Mouse (Mus musculus) gastrocnemius, adult 8-10 months (tissue): ENCODE results near the gene Tmem132c. TPM values are rescaled to one million over a fixed set of nuclear protein-coding genes. Genes with fewer than 3 reads are reported as not detected.
A peak's percentile ranks its signal among the peaks of the same experiment; 100 is the strongest.

Source experiments
- DNase-seq, 2 experiments: peaks; one replicate each; pipeline ENCODE4 v3.0.0; 2022; ENCODE audit warnings: low spot score in 2 of 2
- total RNA-seq, 4 experiments: library from RNA; stranded (reverse); gene quantifications; 2 replicates each; pipeline ENCODE4 v1.2.4; 2022

The Tmem132c gene
- total RNA-seq = under 1 TPM in 3 of 4 experiments, not detected in 1; 0.10 to 0.22 (median 0.21) TPM

DNA sequence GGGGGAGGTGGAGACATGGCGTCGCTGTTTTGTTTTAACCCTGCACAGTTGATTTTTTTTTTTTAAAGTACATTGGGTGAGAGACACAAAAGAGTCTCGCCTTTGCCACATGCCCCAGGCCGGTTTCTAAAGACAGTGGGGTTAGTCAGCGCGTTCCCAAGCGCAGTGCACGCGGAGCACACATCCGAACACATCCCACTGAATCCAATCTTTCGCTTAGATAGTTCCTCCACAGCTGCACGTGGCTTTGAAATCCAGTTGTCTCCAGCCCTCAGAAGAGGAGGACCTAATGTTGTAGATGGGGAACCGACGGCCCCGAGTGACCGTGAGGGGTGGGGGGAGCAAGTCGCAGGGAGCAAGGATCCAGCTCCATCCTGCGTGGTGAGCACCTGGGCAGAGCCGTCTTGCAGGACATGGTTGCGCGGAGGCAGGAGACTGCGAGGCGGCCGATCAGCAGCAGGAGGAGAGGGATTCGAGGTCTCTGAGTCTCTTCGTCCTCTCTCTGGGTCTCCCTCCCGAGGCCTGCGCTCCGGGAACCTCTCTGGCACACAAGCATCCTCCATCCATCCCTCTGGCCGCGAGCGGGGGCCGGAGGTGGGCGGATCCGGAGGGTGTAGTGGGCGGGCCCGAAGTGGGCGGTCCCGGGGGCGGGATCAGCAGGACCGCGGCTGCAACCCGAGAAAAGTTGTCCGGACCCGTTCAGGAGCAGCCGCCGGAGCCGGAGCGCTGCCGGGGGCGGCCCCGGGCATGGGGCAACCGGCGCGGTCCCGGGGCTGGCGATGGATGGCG is at the start of gene Tmem132c:
Gene Tmem132c (plus strand): TSS at position 673 of the 789 bp plus-strand sequence.
- DNase-seq = peak; percentile 37 to 45

GRCm38 (mm10) chr5:127191881-127192280 is 49.7 kb upstream of the Tmem132c start:
- no peak for DNase-seq

GRCm38 (mm10) chr5:127198850-127199249 is 42.8 kb upstream of the Tmem132c start:
- DNase-seq = no peak

DNA sequence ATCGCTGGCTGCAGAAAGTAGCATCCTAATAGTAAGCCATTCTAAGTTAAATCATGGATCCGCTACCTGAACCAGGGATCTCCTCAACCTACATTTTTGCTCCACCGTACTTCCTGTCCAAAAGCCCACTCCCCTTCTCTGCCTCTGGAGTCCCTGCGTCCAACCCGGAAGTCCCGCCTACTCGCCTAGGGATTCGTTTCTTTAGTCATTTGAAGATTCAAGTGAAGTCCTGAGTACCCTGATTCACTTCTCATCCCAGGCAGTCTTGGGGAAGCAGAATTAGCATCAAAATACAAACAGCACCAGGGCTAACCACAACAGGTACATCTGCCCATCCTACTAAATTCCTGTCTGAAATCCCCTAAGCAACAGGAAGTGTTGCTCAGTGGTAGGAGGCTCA is 36.7 kb upstream of the Tmem132c start:
- no peak for DNase-seq

DNA sequence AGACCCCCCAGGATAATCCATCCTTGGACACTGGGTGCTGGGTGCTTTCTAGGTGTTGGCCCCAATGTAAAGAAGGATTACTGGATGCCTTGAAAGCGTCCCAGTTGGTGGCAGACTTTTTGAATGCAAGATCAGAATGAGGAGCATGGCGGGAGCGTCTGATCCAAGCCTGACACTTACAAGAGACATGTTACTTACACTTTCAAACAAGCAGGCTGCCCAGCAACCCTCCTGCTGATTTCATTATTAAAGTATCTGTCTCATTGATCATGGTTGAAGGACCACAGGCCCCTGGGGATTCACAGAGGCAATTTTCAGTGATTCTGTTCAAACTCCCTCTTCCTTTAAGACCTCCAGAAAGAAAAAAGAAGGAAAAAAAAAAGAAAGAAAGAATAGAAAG is 25.2 kb upstream of the Tmem132c start:
- no peak for DNase-seq

DNA sequence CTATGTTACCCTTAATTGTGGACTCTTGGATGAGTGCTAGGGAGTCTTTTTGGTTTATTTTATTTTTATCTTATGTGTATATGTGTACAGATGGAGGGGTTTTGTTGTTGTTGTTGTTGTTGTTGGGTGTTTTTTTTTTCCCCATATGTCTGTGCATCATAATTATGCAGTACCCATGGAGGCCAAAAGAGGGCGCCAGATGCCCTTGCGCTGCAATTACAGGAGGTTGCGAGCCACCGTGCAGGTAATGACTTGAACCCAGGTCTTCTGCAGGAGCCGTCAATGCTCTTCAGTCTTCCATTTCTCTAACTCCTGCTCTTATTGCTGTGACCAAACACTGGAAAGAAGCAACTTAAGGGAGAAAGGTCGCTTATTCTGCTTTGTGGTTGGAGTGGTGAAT is 23.9 kb upstream of the Tmem132c start:
- no peak for DNase-seq

DNA sequence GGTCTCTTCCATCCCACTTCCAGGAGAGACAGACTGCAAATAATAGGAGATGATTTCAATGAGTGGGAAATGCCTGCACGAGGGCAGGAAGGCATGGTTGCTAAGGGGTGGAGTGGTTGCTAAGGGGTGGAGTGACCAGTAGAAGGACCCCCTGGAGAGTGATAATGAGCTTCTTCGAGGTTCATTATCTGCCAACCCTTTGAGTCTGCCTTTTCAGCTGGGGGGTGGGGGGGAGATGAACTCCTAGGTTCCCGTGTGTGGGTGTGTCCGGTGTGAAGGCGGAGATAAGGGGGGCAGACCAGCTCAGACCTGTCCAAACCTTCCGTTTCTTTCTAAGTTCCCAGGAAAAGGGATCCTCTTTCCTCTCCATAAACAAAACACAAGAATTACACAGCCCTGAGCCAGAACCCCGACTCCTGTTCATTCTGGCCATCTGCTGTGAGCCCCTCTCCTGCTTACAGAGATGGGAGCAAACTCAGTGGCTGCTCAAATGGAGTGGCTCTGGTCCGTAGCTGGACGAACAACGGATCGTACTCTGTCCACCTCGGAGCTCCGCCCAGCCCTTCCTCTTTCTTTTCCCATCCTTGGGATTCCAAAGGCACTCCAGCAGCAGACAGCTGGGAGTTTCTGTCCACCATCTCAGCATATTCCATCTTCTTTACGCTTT is 13.5 kb upstream of the Tmem132c start:
- no peak for DNase-seq

DNA sequence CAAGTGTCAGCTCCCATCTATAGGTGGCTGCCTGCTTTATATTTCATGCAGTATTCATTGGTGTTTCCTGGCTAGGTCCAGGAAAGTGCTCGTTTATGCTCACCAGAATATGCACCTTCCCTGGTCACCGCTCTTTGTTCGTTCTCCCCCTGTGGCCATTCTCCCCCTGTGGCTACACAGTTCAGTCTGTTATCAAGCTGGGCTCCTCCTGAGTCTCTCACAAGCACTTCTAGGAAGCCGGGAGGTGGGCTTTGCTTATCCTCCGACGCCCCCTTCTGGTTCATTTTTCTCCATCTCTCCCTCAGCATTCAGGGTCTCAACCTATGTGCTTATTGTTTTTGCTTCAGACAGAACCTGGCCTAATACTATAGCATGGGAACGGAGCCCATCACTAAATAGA is 6.9 kb upstream of the Tmem132c start:
- DNase-seq = no peak

DNA sequence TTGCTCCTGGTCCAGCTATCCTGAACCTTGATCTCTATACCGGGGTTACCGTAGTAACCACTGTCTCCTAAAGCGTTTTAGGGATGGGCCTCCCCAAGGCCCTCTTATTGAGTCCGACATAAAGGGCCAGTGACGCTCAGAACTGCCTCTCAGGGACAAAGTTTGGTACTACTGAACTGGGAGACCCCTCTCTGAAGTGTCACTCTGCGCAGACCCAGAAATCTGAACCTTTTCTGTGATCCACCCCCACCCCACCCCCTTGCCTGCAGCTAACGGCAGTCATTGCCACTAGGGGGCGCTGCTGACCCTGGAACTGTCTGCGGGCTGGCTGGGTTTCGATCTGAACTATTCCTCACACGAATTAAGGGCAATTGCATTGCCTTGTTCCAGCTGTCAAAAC is 6.4 kb upstream of the Tmem132c start:
- DNase-seq = peak; percentile 15 to 37

DNA sequence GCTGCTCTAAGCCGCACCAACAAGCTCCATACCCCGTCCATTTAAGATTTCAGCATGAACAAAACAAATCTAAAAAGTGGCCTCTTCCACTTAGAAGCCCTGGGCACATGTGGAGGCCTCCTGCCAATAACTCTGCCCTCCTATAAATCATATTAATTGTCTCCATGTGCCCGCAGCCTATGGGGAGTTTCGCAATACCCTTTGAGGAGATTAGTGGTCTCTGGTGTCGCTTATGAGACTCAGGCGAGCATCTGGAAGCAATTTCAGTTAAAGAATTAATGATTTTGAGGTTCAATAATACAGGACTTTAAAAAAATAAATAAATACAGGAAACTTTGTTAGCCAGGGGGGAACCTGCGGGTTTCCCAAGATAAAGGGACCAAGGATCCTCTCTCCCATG is 1.9 kb upstream of the Tmem132c start:
- DNase-seq = no peak

- DNase-seq = no peak
Measured at GRCm38 (mm10) chr5:127240646-127241045, 962 bp upstream of the Tmem132c start.

DNA sequence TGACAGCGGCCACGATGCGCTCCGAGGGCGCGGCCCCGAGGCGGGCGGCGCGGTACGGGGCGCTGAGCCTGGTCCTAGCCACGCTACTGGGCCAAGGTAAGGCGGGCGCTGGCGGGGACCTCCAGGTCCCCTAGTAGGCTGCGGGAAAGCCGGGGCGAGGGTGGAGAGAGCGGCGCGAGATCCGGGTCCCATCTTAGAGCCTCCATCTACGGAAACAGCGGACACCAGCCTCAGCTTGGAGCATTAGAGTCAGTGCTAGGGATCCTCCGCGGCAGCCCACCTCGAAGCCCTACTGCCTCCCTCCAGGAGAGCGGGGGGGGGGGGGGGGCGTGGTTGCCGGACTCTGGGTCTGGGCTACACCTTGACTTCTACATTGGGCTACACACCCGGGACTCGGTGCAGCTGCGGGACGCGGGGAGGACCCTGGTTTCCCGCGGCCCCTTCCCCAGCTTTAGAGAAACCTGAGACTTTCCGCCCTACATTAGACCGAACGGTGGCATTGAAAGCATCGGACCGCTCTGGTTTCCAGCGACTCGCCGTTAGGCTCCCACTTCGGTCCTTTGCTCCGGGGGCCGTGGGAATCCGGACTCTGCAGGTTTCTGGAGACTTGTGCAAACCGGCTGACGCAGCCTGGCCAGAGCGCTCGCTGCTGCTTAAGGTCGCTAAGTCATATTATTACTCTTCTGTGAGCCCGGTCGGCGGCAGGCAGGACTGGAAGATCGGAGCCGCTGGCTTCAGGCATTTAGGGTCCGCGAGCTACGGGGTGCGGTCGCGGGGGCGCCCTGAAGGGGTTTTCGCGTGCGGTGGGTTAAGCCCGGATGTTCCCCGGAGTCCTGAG is 536 bp downstream of the Tmem132c start:
- DNase-seq = no peak

DNA sequence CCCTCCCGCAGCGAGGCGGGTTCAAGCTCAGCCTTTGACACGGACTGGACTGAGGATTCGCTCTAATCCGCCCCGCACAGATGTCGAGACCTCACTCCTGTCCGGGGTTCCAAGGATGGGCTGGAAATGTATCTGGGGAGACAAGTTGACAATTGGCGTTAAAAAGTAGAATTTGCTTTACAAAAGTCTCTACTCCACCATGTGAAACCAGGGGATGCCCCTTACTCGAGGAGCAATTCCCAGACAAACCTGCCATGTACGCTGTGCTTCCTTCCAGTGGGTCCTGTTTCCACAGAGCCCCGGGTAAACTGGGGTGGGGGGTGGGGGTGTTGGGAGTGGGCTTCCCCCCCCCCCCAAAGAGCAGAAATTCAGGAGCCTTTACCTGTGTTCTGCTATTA is 1.2 kb downstream of the Tmem132c start:
- DNase-seq = no peak

GRCm38 (mm10) chr5:127243209-127243608 is 1.6 kb downstream of the Tmem132c start:
- no peak for DNase-seq

GRCm38 (mm10) chr5:127243611-127244010 is 2.0 kb downstream of the Tmem132c start:
- no peak for DNase-seq

GRCm38 (mm10) chr5:127253263-127253662 is 11.7 kb downstream of the Tmem132c start:
- no peak for DNase-seq

GRCm38 (mm10) chr5:127256947-127257610 is 15.5 kb downstream of the Tmem132c start:
- no peak for DNase-seq

- no peak for DNase-seq
Measured at GRCm38 (mm10) chr5:127262136-127262535, 20.5 kb downstream of the Tmem132c start.

DNA sequence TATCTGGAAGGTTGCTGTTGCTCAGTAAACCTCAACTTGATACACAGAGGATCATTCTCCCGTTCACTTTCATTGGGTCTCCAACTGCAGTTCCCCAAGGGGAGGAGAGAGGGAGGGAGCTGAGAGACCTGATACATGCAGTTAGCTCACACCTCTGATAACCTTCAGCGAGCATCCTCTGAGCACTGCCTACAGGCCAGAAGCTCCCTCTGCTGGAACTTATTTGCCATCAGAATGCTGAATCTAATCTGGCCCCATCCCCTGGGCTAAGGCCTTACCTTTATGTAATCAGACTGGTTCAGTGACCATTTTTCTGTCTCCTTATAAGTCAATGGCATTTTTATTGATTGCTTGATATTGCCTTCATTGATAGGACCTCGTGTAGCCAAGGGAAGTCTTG is 29.5 kb downstream of the Tmem132c start:
- DNase-seq = no peak

GRCm38 (mm10) chr5:127279462-127279861 is 37.9 kb downstream of the Tmem132c start:
- DNase-seq = no peak

DNA sequence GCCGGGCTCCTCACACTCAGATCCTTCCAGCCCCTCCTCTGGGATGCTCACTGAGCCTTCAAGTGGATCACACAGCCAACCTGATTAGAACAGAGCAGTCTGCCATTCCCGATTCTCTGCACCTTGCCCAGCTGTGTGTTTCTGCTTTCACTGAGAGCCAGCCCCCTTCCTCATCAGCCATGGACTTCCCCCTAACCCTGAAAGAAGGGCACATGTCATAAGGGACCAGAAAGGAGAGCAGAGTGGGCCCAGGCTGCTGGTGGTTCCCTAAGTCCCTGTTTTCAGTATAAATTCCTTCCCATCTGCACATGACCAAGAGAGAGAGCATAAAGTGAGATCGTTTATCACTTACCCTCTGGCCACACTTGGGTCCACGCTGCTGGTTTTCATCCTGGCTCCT is 39.6 kb downstream of the Tmem132c start:
- no peak for DNase-seq
